In the genomic region with DNA sequence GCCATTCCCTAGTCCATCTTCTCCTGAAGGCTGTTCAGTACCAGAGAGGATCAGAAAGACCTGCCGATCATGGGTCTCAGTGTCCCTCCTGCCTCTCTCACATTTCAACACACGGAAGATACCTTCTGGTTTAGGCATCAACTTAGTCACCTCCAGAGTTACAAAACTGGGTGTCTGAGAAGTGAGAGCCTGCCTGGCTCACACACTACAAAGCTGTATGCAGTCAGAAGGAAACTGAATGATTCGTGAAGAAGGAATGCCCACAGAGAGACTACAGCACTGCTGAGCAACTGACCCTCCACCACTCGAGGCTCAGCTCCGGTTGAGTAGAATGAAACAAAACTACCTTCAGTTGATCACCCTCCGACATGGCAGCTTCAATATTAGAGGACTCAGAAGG, we compare ENCODE assay signal across 26 mouse cellular contexts.
DNase-seq lines count a peak whose midpoint lies in the region; ATAC-seq and TF ChIP-seq lines count a peak whose summit lies in the region.
"Had no signal": no experiment of that assay in that cellular context is flagged by ENCODE, and none has a peak within 500 bp of the region (broad histone marks: within the 10 kb centered on the region; RNA-seq: fewer than 3 reads in every experiment).

No protein-coding gene starts in this region.

- TF ChIP-seq POLR2A in cortical plate, adult 2 months (IDR thresholded peaks at IDR 0.05; ENCODE audit: extremely low read depth, insufficient read depth, low read length) = no peak

- peak overlapping the region; percentile 14 for H3K27ac ChIP-seq in cortical plate, adult 2 months (ENCODE audit: insufficient read depth, low read length)
- peak overlapping the region; percentile 0; the same call in 1 of the 2 replicates for H3K27ac ChIP-seq in limb, embryonic 10.5 days
- no peak overlapping the region for H3K27ac ChIP-seq in midbrain, embryonic 11.5 days (ENCODE audit: low read depth, low read length)
- H3K27ac ChIP-seq: heart, embryonic 13.5 days; limb, embryonic 12.5 days; liver, embryonic 15.5 days; midbrain, embryonic 12.5 days; neural tube, embryonic 13.5 days; stomach, postnatal 0 days had no signal

- H3K36me3 ChIP-seq in C2C12 (ENCODE audit: control insufficient read depth, insufficient read depth) = no peaks in the 10 kb centered on the region
- H3K36me3 ChIP-seq in limb, embryonic 10.5 days = no peaks in the 10 kb centered on the region
- H3K36me3 ChIP-seq in midbrain, embryonic 11.5 days (ENCODE audit: control insufficient read depth, insufficient read depth, low read length) = no peaks in the 10 kb centered on the region
- H3K36me3 ChIP-seq: heart, embryonic 13.5 days; limb, embryonic 12.5 days; liver, embryonic 15.5 days; midbrain, embryonic 12.5 days; neural tube, embryonic 13.5 days had no signal

- H3K4me3 ChIP-seq in C2C12 (ENCODE audit: insufficient read depth, poor library complexity, severe bottlenecking) = no peak overlapping the region
- no peak overlapping the region for H3K4me3 ChIP-seq in cortical plate, adult 2 months (ENCODE audit: insufficient read depth, low read length)
- H3K4me3 ChIP-seq in limb, embryonic 10.5 days = no peak overlapping the region
- H3K4me3 ChIP-seq in midbrain, embryonic 11.5 days (ENCODE audit: low read depth, low read length) = no peak overlapping the region
- H3K4me3 ChIP-seq: heart, embryonic 13.5 days; limb, embryonic 12.5 days; liver, embryonic 15.5 days; midbrain, embryonic 12.5 days; neural tube, embryonic 13.5 days had no signal

- no peaks in the 10 kb centered on the region for H3K4me1 ChIP-seq in cortical plate, adult 2 months (ENCODE audit: control insufficient read depth, insufficient read depth, low read length)
- H3K4me1 ChIP-seq in limb, embryonic 10.5 days = peaks cover 20% of the 10 kb centered on the region
- H3K4me1 ChIP-seq in midbrain, embryonic 11.5 days (ENCODE audit: control insufficient read depth, insufficient read depth, low read length) = no peaks in the 10 kb centered on the region
- H3K4me1 ChIP-seq: heart, embryonic 13.5 days; liver, embryonic 15.5 days; midbrain, embryonic 12.5 days had no signal

- TF ChIP-seq CTCF in C2C12 (IDR thresholded peaks at IDR 0.05; ENCODE audit: control insufficient read depth, insufficient read depth, insufficient read length) = no peak
- no peak for TF ChIP-seq CTCF in cortical plate, adult 2 months (IDR thresholded peaks at IDR 0.05; ENCODE audit: extremely low read depth, insufficient read depth, low read length)

- no peak overlapping the region for H3K9ac ChIP-seq in midbrain, embryonic 11.5 days (ENCODE audit: low read length)
- H3K9ac ChIP-seq: heart, embryonic 13.5 days; limb, embryonic 12.5 days; liver, embryonic 15.5 days; lung, embryonic 14.5 days; midbrain, embryonic 12.5 days; neural tube, embryonic 13.5 days had no signal

- peak; percentile 30 for DNase-seq in 3134 (ENCODE audit: extremely low read depth, insufficient read length, low spot score)
- no peak for DNase-seq in limb, embryonic 10.5 days (ENCODE audit: low spot score)
- DNase-seq in midbrain, embryonic 11.5 days (ENCODE audit: low spot score, missing footprints) = no peak
- DNase-seq in cerebellum, postnatal 14 days = no peak
- DNase-seq in heart, postnatal 10 days = no peak
- DNase-seq: adrenal gland, adult 8-10 months; cerebellum, adult 8-10 months; gastrocnemius, postnatal 36 days; heart, postnatal 14 days; kidney, adult 2 months; kidney, postnatal 36 days; layer of hippocampus, postnatal 36 days; lung, embryonic 14.5 days; right cerebral cortex, postnatal 4 days; thymus, adult 18-20 months; thymus, postnatal 4 days had no signal

- no peaks in the 10 kb centered on the region for H3K27me3 ChIP-seq in C2C12 (ENCODE audit: control insufficient read depth, insufficient read depth, insufficient read length)
- H3K27me3 ChIP-seq in limb, embryonic 10.5 days (ENCODE audit: low read depth, poor library complexity, severe bottlenecking) = no peaks in the 10 kb centered on the region
- no peaks in the 10 kb centered on the region for H3K27me3 ChIP-seq in midbrain, embryonic 11.5 days (ENCODE audit: control insufficient read depth, insufficient read depth, low read length)
- H3K27me3 ChIP-seq: limb, embryonic 12.5 days; liver, embryonic 15.5 days; midbrain, embryonic 12.5 days; neural tube, embryonic 13.5 days had no signal

- no peaks in the 10 kb centered on the region for H3K9me3 ChIP-seq in limb, embryonic 10.5 days (replicated peaks)
- H3K9me3 ChIP-seq in midbrain, embryonic 11.5 days (ENCODE audit: control insufficient read depth, low read length) = no peaks in the 10 kb centered on the region
- H3K9me3 ChIP-seq: heart, embryonic 13.5 days; limb, embryonic 12.5 days; liver, embryonic 15.5 days; midbrain, embryonic 12.5 days; neural tube, embryonic 13.5 days had no signal

- H3K79me2 ChIP-seq in C2C12 (ENCODE audit: control insufficient read depth, insufficient read depth) = no peaks in the 10 kb centered on the region

- H3K79me3 ChIP-seq in C2C12 (ENCODE audit: low read depth) = no peaks in the 10 kb centered on the region

- no peak overlapping the region for H3K4me2 ChIP-seq in midbrain, embryonic 11.5 days
- H3K4me2 ChIP-seq: heart, embryonic 13.5 days; limb, embryonic 12.5 days; liver, embryonic 15.5 days; lung, embryonic 14.5 days; midbrain, embryonic 12.5 days; neural tube, embryonic 13.5 days had no signal

- peak overlapping the region; percentile 42 for H3ac ChIP-seq in C2C12 (ENCODE audit: control insufficient read depth, insufficient read length, low read depth)

- 91% methylated on average over 6 of the region's 6 CpGs for whole genome bisulfite sequencing in limb, embryonic 10.5 days
- WGBS in midbrain, embryonic 11.5 days = 88% methylated on average over 6 of the region's 6 CpGs

- no peak for ATAC-seq in midbrain, embryonic 11.5 days (ENCODE audit: low FRiP score)
- ATAC-seq: forebrain, embryonic 14.5 days; hindbrain, embryonic 16.5 days had no signal

- intact Hi-C loops in heart, postnatal 10 days (cut with DNase I) = no loop called here

TF ChIP-seq in C2C12, 6 proteins besides CTCF, POLR2A, EP300 and RAD21:
- no peak for TF ChIP-seq MAX (IDR thresholded peaks at IDR 0.05)
- TF ChIP-seq CEBPB (IDR thresholded peaks at IDR 0.05; ENCODE audit: low read depth) = peak; percentile 9
